Mouse (Mus musculus) R1 (cell line): Measurements from ENCODE around the gene Btnl10.

Experiments used
- DNase-seq: peaks from one replicate; pipeline ENCODE4 v3.0.0-alpha.2; 2018; ENCODE audit warnings: low read depth, low spot score

Gene Btnl10

DNA sequence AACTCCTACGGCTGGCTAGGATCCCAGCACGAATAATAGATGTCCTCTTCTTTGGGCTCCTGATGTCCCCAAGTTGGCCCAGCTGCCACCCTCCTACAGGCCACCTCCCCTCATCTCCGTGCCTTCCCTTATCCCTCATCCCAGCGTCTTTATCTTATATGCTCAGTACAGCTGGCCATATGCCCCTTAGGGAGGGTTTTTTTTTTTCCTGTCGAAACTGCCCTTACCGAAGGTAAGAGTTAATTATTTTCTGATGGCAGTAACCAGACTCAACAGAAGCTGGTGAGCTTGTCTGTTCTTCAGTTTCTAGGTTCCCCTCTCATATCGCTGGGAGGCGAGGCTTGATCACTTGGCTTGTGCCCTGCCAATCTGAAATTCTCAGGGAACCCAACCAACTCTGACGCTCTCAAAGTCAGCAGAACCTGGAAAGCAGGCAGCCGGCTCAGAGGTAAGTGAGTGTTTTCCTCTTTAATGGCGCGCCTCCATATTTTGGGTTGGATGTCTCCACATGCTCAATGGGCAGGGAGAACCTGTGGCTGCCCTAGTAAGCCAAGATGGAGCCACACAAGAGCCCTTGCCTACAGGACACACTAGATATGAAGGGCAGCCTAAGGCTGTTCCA, at the start of gene Btnl10:
Gene Btnl10 (plus strand): TSS at position 164 of the 622 bp plus-strand sequence.
- DNase-seq = no peak

DNA sequence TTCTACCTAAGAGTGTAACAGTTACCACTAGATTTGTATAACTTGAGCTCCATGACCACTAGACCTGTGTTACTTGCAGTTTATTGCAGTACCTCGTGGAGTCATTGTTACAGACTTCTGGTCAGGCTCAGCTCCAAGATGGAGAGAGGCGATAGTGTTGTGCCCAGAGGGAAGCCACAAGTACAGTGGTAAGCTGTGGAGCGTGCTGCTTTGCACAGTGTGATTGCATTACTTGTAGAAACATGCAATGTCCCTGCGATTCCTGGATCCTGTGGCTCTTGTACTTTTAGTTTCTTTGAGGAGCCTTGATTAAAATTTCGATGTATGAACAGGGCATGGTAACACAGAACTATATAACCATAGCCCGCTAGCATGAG, 49.8 kb upstream of the Btnl10 start:
- no peak for DNase-seq

DNA sequence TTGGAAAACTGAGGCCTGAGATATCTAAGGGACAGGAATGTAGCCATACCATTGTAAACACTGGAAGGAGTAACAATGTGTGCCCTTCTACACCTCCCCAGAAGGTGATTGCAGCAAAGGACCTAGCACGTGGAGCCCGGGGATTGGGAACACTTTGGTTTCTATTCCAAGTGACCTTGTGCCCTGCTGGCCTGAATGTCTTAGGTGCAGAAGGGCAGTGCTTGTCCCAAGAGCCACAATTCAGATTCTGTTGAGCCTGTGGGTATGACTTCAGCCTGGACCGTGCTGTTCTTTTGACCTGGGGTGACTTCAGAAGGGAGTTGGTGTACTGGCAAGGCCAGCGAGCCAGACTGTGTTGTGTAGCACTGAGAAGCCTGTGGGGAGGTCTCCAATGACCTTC, 46.7 kb upstream of the Btnl10 start:
- no peak for DNase-seq

DNA sequence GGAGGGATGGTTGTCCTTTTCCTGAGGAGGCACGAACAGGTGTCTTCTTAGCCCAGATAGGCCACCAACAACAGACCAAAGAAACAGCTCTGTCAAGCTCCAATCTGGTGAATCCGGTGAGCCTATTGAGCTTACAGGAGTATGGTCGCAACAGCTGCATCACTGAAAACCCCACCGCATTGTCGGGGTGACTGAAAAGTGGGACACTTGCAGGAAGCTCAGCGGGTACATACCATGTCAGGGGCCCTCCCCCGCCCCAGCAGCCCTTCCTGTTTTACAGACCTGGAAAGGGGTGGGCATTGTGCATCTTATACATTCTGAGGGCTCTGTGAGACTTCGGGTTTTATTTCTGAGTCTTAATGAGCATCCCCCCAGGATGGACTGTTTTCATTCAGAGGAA, 34.0 kb upstream of the Btnl10 start:
- no peak for DNase-seq

DNA sequence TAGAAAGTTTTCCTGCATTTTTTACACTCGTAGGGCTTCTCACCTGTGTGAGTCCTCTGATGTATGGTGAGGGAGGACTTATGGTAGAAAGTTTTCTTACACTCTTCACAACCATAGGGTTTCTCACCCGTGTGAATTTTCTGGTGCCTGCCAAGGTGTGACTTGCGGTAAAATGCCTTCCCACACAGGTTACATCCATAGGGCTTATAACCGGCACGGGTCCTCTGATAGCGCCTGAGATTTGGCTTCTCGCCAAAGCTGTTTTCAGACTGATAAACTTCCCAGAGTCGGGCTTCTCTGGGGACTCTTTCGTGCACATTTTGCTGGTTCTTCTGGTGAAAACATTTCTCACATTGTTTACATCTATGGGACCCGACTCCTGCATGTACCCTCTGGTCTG, 27.2 kb upstream of the Btnl10 start:
- DNase-seq = no peak

DNA sequence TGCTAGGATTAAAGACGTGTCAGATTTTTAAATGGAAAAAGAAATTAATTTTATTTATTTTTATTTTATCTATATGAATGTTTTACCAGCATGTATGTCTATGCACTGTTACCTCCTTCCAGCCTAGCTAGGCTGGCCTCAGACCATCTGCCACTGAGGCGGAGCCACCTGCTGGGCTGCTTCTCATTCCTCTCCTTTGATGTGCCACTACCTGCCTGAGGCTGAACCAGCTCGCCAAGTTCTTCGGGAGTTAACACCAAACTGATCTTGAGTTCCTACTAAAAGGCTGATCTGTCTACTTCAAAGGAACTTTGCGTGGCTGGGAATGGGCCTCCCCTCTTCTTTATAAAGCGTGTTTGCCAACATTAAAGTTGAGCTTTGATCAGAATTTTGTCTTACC, 23.3 kb upstream of the Btnl10 start:
- no peak for DNase-seq

DNA sequence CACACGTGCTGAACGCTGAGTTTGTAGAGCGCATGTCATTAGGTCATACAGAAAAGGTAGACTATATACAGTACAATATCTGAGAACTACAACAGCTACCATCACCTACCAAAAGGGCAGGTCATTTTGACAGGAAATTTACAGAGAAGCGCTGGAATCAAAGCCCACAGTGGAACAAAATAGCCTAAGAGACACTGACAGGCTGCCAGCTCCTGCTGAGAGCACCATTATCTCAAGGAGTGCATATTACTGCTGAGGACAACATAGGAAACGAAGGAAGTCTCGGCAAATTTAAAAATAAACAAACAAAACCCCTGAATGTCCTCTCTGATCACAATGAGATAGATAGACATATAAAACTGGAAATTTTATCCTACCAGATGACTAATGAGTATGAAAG, 20.2 kb upstream of the Btnl10 start:
- DNase-seq = no peak

DNA sequence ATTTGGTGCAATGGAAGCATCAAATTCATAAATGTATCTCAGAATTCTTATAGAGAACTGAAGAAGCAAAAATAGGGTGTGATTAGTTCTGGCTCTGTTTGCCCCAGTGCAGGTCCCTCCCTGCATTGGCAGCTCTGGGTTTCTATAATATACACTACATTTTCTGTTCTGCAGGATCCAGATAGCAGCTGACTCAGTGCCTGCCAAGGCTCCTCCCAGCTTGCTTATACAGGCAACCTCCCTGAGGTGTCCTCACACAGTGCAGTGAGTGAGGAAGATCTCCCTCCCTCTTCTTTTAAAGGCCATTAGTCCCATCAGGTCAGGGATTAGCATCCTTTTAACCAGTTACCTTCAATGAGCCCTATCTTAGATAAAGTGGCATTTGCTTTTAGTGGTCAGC, 16.6 kb upstream of the Btnl10 start:
- no peak for DNase-seq

DNA sequence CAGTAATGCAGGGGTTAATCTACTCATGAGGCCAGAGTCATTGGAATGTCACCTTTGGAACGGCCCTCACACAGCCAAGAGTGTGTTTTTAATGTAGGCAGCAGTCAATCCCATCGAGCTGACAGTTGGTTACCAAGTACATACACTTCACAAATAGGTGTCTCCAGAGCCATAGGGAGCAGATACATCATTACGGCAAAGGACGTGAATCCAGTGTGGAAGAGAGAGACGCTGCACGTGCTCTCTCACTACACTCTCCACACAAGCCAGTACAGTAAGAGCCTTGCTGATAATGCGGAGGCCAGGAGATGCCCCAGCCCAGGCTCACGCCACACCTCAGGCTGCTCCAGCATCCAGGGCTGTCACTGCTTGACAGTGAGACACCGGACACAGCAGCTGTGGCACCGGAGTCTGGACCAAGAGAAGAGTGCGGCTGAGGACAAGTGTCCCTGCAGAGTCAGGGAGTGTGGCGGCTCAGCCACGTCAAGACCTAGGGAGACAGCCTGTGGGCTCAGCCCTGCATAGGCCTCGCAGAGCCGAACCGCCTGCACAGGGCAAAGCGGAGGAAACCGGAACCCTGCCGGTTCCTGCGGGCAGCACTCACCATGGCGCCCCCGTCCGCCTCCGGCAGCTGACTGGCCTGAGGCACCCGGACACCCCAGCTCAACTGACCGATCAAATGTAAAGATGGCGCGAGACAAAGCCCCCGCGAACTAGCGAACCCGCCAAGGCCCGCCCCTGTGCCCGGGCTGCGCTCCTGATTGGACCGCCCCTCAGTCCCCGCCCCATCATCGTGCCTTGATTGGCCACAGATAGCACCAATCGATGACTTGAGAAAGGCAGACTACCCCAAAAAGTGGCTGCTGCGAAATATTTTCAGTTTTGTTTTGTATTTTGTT, 13.9 kb upstream of the Btnl10 start, which contains the start of gene Zfp39:
Gene Zfp39 (minus strand): TSS at position 715 of the 899 bp plus-strand sequence.
- peak; percentile 93 for DNase-seq

DNA sequence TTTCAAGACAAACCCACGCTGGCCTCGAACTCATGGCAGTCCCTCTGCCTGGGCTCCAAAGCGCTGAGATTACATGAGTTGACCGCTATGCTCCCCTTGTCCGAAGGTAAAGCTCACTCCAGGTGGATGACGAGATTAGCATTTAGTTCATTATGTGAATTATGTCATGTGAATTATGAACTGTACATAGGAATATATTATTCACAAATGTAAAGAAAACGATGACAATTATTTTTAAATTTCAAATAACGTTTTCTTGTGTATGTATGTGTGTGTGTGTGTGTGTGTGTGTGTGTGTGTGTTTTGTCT, 13.3 kb upstream of the Btnl10 start:
- no peak for DNase-seq

DNA sequence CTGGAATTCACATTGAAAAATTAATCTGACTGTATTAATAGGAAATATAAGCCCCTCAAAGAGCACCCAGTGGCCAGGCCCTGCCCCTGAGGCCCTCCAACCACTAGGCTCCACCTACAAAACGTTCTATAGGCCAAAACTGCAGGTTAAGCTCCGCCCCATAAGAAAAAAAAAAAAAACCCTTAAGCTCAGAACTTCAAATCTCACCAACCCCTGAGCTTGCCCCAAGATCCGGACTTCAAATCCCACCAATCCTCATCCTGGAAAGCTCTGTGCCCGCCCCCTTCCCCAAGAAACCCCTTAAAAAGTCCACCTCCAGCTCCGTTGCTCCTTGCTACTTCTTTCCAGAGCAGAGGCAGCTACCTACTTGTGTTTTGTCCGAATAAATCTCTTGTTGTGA, 12.9 kb upstream of the Btnl10 start:
- DNase-seq = peak; percentile 92

DNA sequence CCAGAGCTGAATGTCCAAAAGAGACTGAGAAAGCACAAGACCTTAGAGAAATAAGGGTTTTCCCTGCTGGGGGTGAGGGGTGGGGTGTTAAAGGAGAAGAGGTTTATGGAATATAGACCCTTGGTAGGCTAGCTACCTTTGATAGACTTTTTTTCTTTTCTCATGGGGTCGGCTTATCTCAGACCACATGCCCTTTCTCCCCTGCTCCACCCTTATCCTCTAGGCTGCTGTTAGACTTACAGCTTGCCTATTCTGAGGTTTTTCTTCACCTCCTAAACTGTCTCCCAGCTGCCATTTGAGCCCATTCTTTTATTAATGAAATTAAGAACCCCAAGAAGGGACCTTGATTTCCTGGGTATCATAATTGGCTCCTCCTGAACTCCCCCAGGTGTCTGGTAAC, 3.9 kb upstream of the Btnl10 start:
- DNase-seq = no peak

DNA sequence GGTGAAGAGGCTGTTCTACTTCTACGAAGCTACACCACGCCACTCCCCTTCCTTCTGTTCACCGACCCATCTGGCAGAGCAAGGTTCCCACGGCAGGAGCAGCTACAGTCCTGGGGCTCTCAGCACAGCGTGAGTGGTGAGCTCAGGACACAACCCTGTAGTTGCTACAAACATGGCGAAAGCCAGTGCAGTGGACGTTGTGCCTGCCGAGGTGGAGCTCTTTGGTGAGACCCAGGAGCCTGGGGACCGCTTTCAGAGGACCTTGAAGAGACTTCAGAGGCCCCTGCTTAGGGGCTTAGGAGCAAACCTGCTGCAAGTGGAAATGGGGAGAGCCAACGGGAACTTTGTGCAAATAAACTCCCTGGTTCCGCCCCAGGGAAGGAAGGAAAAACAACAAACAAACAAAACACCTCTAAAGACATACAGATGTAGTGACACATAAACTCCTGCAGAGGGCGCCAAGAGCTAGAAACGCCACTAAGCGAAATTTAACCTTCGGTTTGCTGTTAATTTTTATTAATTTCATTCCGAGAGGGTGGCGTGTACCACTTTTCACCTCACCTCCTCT, 3.2 kb upstream of the Btnl10 start:
- DNase-seq = peak; percentile 44

DNA sequence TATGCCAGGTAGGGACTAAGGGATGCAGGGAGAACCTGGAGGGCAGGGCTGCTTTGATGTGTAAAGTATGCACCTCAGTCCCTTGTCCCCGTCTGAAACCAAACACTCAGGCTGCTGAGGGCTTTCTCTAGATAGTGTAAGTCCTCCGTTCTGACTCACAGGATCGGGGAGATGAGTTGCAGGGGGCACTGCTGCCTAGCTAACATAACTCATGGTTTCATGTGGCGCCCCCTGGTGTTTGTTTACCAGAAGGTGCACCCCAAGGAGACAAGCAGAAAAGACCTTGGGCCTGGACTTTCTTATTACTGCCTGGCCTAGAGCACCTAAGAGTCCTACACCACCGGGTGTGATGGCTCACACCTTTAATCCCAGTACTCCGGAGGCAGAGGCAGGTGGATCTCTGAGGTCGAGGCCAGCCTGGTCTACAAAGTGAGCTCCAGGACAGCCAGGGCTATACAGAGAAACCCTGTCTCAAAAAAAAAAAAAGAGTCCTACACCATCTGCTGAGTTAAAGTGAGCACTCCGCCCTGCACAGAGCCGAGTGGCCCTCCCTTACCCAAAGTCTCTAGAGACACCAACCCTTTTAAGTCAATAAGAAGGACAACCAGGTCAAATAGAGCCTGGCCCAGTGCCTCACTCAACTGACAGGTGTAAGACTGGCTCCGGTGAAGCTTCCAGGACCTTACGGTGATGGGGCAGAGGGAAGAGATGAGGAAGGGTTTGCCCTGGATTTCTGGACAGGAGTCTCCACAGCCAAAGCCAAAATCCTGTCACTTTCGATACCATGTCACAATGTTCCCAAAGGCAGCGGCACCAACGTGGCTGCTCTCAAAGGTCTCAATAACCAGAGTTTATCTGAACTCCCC, 596 bp upstream of the Btnl10 start:
- peak; percentile 80 for DNase-seq

DNA sequence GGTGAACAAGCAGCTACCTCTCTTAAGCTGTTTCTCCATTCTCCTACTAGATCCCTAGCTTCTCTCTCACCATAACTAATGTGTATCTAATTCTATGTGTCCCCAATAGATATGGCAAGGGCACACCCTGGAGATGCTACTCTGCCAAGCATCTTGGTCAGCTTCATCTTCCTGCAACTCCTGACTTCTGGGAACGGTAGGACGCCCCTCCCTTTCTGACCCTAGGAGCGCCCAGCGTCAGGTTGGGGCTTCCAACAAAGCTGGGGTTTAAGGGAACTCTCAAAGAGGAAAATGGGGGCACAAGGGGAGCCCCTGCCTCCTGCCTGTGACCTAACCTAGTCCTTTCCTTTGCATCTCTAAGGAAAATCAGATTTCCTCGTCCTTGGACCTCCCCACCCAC, 1.1 kb downstream of the Btnl10 start:
- DNase-seq = no peak

DNA sequence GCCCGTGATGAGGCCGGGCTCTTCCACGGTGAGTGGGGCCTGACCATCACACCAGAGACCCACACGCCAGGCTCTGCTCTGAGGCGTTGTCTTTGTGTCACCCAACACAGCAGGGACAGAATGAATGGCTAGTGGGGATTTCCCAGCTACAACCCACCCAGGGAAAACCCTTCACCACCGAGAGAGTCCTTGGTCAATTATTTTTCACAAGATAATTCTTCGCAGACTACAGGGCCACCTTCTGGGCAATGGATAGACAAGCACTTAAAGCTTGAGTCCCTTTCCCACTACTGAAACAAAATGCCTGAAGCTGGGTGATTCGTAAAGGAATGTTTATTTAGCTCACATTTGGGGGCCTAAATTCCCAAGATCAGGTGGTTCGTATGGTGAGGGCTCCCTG, 4.7 kb downstream of the Btnl10 start:
- no peak for DNase-seq

DNA sequence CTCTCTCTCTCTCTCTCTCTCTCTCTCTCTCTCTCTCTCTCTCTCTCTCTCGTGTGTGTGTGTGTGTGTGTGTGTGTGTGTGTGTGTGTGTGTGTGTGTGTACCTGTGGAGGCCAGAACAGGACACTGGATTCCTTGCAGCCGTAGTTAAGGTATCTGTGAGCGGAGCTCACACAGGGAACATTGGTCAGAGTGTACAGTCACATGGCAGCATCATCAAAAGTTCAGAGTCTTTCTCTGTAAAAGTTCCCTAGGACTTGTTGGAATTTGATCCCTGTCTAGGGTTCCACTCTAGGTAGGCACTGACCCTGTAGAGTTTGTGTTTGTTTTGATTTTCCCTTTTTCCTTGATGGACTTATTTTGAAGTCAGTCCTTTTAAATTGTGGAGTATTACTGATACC, 8.9 kb downstream of the Btnl10 start:
- no peak for DNase-seq

DNA sequence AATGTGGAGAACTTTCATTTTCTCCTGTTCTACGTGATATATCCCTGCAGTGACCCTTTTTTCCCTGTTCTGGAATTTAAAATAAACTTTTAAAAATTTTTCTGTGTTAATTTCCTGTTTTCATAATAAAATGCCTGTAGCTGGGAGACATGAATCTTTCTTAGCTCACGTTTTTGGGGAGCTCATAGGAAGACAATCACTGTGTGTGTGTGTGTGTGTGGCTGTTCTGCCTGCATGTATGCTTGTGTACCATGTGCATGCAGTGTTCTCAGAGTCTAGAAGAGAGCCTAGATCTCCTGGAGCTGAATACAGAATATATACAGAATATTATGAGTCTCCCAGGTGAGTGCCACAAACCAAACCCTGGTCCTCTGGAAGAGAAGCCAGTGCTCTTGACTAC, 9.3 kb downstream of the Btnl10 start:
- no peak for DNase-seq

DNA sequence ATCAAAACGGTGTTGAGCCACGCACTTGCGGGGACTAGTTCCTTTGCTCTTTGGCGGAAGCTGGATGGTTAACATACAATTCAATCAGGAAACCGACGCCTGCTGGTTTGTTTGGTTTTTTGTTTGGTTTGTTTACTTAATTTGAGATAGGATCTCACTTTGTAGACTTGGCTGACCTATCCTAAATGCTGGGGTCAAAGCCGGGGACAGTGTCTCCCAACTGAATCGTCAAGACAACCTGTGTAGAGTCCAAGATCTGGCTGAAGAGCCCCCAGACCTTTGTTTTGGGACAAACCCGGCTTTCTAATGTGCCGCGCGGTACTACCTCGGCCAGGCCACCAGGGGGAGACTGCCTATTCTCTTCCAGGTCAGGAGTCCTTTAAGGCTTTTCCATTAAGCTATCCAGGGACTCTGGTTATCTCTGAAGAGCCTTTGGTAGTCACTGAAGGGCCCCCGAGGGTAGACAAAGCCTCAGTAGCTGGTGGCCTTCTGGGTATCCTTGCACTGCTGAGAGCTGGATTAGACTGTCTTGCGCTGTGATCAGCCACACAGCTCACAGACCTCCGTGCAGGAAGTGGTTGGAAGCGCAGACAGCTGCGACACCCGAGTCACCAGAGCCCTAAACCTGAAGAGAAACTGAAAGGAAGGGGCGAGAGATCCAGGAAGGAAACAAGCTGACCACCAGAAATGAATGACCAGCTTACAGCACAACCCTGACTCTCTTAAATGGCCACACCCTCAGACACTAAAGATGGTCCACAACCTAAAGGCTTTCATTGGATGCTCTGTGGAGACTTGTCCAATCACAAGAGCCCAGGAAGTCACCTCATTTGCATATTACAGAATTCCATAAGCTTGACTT, 10.3 kb downstream of the Btnl10 start:
- peak; percentile 66 for DNase-seq

DNA sequence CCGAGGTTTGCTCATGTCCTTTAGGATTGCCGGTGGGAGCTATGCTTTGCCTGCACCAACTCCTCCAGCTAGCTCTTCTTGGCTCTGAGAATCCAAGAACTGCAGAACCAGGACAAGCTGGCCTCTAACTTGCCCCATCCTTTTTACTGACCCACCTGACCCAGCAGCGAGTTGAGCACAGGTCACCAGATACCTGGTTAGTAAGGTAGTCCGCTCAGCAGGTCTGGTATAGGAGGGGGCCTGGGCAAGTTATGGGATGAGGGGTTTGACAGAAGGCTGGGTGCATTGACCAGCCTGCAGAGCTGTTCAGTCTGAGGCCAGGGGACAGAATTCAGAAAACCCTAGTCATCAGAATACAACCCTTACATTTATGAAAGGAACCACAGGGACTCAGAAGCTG, 11.3 kb downstream of the Btnl10 start:
- DNase-seq = no peak

DNA sequence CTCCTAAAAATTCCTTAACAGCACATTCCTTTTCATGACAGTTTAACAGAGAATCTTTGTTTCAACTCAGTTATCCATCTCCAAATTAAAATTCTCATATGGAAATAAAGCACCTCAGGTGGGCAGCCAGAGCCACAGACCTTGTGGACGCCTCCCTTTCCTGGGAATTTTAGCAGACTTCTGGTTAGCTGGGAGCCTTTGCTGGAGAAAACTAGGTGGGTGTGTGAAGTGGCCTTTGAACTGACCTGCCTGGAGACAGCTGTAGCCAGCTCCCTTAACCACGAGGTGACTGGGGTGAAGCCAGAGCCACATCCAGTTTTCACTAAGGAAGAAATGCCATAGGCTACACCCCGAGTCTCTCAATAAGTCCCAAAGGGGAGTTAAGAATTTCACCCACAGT, 11.9 kb downstream of the Btnl10 start:
- DNase-seq = no peak
